Mouse (Mus musculus) fat pad, adult 2 months (tissue): ENCODE results near the gene Ncoa5.

ENCODE experiments used
- DNase-seq: peaks from one replicate; pipeline ENCODE4 v3.0.0-alpha.2; 2011; ENCODE audit warnings: low read depth, low spot score; ENCODE audit errors: extremely low read depth

Ncoa5 gene

GRCm38 (mm10) chr2:165050826-165051548 is 16.3 kb upstream of the Ncoa5 start:
- no peak for DNase-seq

- DNase-seq = no peak
Measured at GRCm38 (mm10) chr2:165049044-165049443, 14.4 kb upstream of the Ncoa5 start.

- no peak for DNase-seq
Measured at GRCm38 (mm10) chr2:165043729-165044128, 9.1 kb upstream of the Ncoa5 start.

- DNase-seq = no peak
Measured at GRCm38 (mm10) chr2:165043090-165043636, 8.5 kb upstream of the Ncoa5 start.

- DNase-seq = no peak
Measured at GRCm38 (mm10) chr2:165042126-165042525, 7.5 kb upstream of the Ncoa5 start.

GRCm38 (mm10) chr2:165037415-165037814 is 2.7 kb upstream of the Ncoa5 start:
- DNase-seq = no peak

GRCm38 (mm10) chr2:165035058-165035431 is 378 bp upstream of the Ncoa5 start:
- DNase-seq = no peak

- DNase-seq = no peak
Measured at GRCm38 (mm10) chr2:165033306-165033705, 1.4 kb downstream of the Ncoa5 start.

GRCm38 (mm10) chr2:165032533-165032932 is 2.1 kb downstream of the Ncoa5 start:
- DNase-seq = no peak

GRCm38 (mm10) chr2:165027163-165027562 is 7.5 kb downstream of the Ncoa5 start:
- DNase-seq = no peak

GRCm38 (mm10) chr2:165020490-165020889 is 14.2 kb downstream of the Ncoa5 start:
- no peak for DNase-seq

- DNase-seq = no peak
Measured at GRCm38 (mm10) chr2:165014935-165015334, 19.7 kb downstream of the Ncoa5 start.

GRCm38 (mm10) chr2:165010351-165010750 is 24.3 kb downstream of the Ncoa5 start:
- DNase-seq = no peak

GRCm38 (mm10) chr2:165009581-165009980 is 25.1 kb downstream of the Ncoa5 start:
- DNase-seq = no peak

GRCm38 (mm10) chr2:165009161-165009560 is 25.5 kb downstream of the Ncoa5 start:
- no peak for DNase-seq

GRCm38 (mm10) chr2:165007986-165008385 is 26.7 kb downstream of the Ncoa5 start:
- DNase-seq = no peak

GRCm38 (mm10) chr2:165006813-165007212 is 27.9 kb downstream of the Ncoa5 start:
- no peak for DNase-seq

- DNase-seq = no peak
Measured at GRCm38 (mm10) chr2:165004237-165004636, 30.4 kb downstream of the Ncoa5 start.

- DNase-seq = no peak
Measured at GRCm38 (mm10) chr2:165003108-165003507, 31.6 kb downstream of the Ncoa5 start.

GRCm38 (mm10) chr2:165001958-165002357 is 32.7 kb downstream of the Ncoa5 start:
- DNase-seq = no peak

GRCm38 (mm10) chr2:164997721-164998428 is 36.8 kb downstream of the Ncoa5 start:
- DNase-seq = no peak
